Mouse (Mus musculus) testis, adult 2 months (tissue): ENCODE measurements at regions not wholly inside any gene's neighbourhood (a gene's known extent, or its start where the extent isn't known, plus 50 kb on each side); places are given as distances from the start of the nearest gene placed in this dataset.

Experiments
- CTCF ChIP-seq: fragments of 200-500 bp; IDR thresholded peaks from 2 replicates; pipeline ENCODE4 v1.5.1; 2012; ENCODE audit warnings: low read depth, mild to moderate bottlenecking, inconsistent platforms, low read length, moderate library complexity; ENCODE audit not compliant: control insufficient read depth, insufficient read depth, insufficient replicate concordance
- POLR2A ChIP-seq: fragments of 200-500 bp; IDR thresholded peaks from 2 replicates; pipeline ENCODE4 v1.6.1; 2012; ENCODE audit warnings: low read depth, mild to moderate bottlenecking, inconsistent platforms, low read length, moderate library complexity; ENCODE audit not compliant: control insufficient read depth

DNA sequence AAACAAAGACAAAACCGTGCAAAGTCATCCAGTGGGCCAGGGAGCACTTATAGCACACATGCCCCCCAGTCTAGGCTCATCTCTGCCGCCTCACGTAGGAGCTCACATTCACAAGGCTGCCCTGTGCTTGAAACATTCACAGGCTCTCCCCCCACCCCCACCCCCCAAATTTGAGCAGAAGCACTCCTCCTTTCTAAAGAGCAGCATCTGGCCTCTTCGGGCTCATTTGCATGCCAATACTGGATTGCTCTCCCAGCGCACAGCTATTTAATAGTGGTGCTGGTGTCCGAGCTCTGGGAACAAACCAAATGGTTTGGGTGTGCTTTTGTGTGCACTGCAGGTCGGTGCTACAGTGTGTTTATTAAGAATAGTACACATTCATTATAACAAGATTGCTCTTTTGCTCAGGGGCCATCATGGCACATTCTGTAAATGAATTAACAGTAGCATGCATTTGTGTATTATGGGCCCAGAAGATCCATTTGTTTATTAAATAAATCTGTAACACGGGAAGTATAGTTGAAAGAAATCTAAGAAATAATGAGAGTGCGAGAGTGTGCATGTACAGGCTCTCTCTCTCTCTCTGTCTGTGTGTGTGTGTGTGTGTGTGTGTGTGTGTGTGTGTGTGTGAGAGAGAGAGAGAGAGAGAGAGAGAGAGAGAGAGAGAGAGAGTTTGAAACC is 108.3 kb upstream of the Zeb2 start:
- TF ChIP-seq CTCF, result no peak
- no peak for TF ChIP-seq POLR2A
